Mouse (Mus musculus): ENCODE results near the gene Mbtd1.

- TF ChIP-seq CTCF (IDR thresholded peaks at IDR 0.05; ENCODE audit: low read depth, low read length), result no peak
- TF ChIP-seq POLR2A (IDR thresholded peaks at IDR 0.05; ENCODE audit: insufficient read depth, low read length), result no peak
- no peak for TF ChIP-seq EP300 (IDR thresholded peaks at IDR 0.05; ENCODE audit: insufficient read depth, low read depth, low read length)
Measured at GRCm38 (mm10) chr11:93979502-93980049, 93.9 kb downstream of the Mbtd1 start.

All from ES-Bruce4 (cell line).